Mouse (Mus musculus) intestine, embryonic 14.5 days (tissue): ENCODE data around the gene Ndufv1. TPM values are rescaled to one million over a fixed set of nuclear protein-coding genes. Genes with fewer than 3 reads are reported as not detected.
A peak's percentile ranks its signal among the peaks of the same experiment; 100 is the strongest.

Experiments used
- ATAC-seq: fragments of 200-750 bp; cut with Nextera tagmentation; replicated peaks from 2 replicates; pipeline ENCODE4 v1.8.0; 2017; ENCODE audit warnings: low read depth, moderate number of reproducible peaks, moderate TSS enrichment, moderate library complexity; ENCODE audit not compliant: low FRiP score, low TSS enrichment
- DNase-seq: peaks from one replicate; pipeline ENCODE4 v3.0.0-alpha.2; 2018; ENCODE audit warnings: low spot score
- H3K27ac ChIP-seq: fragments of 300-500 bp; sonication (generic); 2 replicates; pipeline ENCODE4 v1.5.1; 2014; ENCODE audit warnings: low read depth, mild to moderate bottlenecking, control low read depth
- H3K27me3 ChIP-seq: fragments of 300-500 bp; sonication (generic); replicated peaks from 2 replicates; pipeline ENCODE4 v1.6.1; 2014; ENCODE audit warnings: low read length, control low read depth; ENCODE audit not compliant: control insufficient read depth, insufficient read depth
- H3K36me3 ChIP-seq: fragments of 300-500 bp; sonication (generic); 2 replicates; pipeline ENCODE4 v1.6.1; 2014; ENCODE audit warnings: low read length, control low read depth; ENCODE audit not compliant: control insufficient read depth, insufficient read depth
- H3K4me1 ChIP-seq: fragments of 300-500 bp; sonication (generic); replicated peaks from 2 replicates; pipeline ENCODE4 v1.6.1; 2014; ENCODE audit warnings: low read length, control low read depth, mixed read lengths; ENCODE audit not compliant: control insufficient read depth, insufficient read depth
- H3K4me2 ChIP-seq: fragments of 300-500 bp; sonication (generic); 2 replicates; pipeline ENCODE4 v1.6.1; 2014; ENCODE audit warnings: low read length
- H3K4me3 ChIP-seq: fragments of 300-500 bp; sonication (generic); 2 replicates; pipeline ENCODE4 v1.5.1; 2014; ENCODE audit warnings: low read depth, low read length, control low read depth, mixed read lengths
- H3K9ac ChIP-seq: fragments of 300-500 bp; sonication (generic); 2 replicates; pipeline ENCODE4 v1.6.1; 2014; ENCODE audit warnings: mild to moderate bottlenecking, low read length
- H3K9me3 ChIP-seq: fragments of 300-500 bp; sonication (generic); 2 replicates; pipeline ENCODE4 v1.6.1; 2016; ENCODE audit warnings: low read length, control low read depth; ENCODE audit not compliant: control insufficient read depth
- WGBS: fragments of 180-500 bp; shearing (Covaris S2); extraction: QIAGEN DNeasy Blood & Tissue Kit; methylation state at CpG from one replicate; pipeline ENCODE4 v1.1.7; 2014; 5-methylcytosine and 5-hydroxymethylcytosine counted together
- polyA plus RNA-seq: library from polyadenylated mRNA; unstranded; fragments of >200 nt; fragmentation: Nextera tagmentation; extraction: Ambion mirVana; gene quantifications from 2 replicates; pipeline ENCODE4 v1.2.1, GENCODE M21; 2014

Gene Ndufv1
- polyA plus RNA-seq, 1 experiment from 2014 or later, result 247 TPM

DNA sequence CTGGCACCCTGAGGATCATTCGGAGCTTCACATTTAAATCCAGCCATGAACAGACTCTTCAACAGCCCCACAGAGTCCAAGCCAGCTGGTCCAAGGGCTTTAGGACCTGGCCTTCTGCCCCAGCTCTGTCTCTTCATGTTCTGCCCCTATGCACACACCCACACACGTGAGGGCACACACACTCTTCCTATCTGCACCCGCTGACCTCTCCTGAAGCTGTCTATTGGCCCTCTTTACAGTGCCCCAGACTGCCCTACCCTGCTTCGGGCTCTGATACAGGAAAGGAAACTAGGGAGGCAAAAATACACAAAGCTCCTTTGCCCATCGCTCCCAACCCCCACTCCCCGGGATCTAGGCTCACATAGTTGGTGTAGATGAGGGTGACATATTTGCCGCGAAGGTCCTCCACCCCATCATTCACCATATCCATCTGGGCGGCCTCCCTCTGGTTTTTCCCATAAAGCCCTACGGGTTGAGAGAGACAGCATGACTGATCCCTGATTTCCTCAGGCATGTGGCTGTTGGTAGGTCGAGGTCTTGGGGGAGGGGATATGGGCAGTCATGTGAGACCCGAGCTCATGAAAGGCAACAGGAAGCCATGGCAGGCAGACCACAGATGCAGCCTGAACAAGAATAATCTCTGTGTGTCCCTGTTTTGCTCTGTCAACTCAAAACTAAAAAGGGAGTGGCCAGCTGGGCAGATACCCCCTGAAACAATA is 23.9 kb upstream of the Ndufv1 start:
- Histone ChIP-seq H3K4me1 (peaks cover 12% of the 10 kb centered on the region; the same call in 1 of the 2 replicates), H3K4me3 (no peak overlapping the region), H3K27me3 (no peaks in the 10 kb centered on the region), H3K36me3 (peaks cover 5% of the 10 kb centered on the region; the same call in 1 of the 2 replicates), H3K9me3 (no peaks in the 10 kb centered on the region), H3K27ac (no peak overlapping the region), H3K9ac (no peak overlapping the region), H3K4me2 (peak overlapping the region; percentile 41)
- WGBS, result 64% methylated on average over 12 of the region's 12 CpGs
- ATAC-seq (no peak), DNase-seq (no peak)

DNA sequence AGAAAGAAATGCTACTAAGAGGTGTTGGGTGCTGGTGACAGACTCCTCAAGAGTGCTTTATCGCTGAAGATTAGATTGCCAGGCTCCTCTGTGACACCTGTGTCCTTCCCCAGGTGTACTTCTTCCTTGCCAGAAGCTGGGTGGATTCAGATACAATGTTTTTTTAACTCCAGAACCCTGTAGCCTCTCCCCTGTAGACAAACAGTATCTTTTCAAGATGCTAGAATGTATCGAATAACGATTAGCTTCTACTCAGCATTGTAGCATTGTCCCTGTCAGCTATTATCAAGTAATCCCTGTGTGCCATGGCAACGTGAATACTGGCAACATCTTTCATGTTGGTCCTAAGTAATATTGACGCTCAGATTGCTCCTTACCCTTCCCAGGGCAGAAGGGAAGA is 21.1 kb upstream of the Ndufv1 start:
- H3K27ac ChIP-seq, result peak overlapping the region; percentile 25; the same call in 1 of the 2 replicates
- H3K27me3 ChIP-seq, result no peaks in the 10 kb centered on the region
- no peaks in the 10 kb centered on the region for H3K9me3 ChIP-seq
- no peak for DNase-seq
- no peak overlapping the region for H3K4me2 ChIP-seq
- peaks cover 12% of the 10 kb centered on the region; the same call in 1 of the 2 replicates for H3K4me1 ChIP-seq
- H3K4me3 ChIP-seq, result no peak overlapping the region
- peaks cover 5% of the 10 kb centered on the region; the same call in 1 of the 2 replicates for H3K36me3 ChIP-seq
- WGBS, result 61% methylated on average over 5 of the region's 5 CpGs
- no peak overlapping the region for H3K9ac ChIP-seq
- no peak for ATAC-seq

DNA sequence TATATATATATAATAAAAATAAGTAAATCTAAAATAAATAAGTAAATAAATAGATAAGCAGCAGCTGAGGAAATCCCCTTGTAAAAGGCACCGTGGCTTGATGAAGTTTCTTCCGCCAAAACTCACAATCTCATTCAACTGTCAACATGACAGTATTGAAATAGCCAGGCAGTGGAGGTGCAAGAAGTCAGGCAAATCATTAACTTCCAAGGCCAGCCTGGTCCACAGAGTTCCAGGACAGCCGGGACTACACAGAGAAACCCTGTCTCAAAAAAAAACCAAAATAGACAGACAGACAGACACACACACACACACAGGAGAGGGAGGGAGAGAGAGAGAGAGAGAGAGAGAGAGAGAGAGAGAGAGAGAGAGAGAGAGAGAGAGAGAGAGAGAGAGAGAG is 20.7 kb upstream of the Ndufv1 start:
- Histone ChIP-seq H3K27ac (0 out of 2 replicates have a peak overlapping the region, but pooled peaks have one; percentile 25), H3K4me1 (peaks cover 10% of the 10 kb centered on the region; the same call in 1 of the 2 replicates), H3K36me3 (peaks cover 5% of the 10 kb centered on the region; the same call in 1 of the 2 replicates), H3K9me3 (no peaks in the 10 kb centered on the region), H3K4me2 (no peak overlapping the region), H3K9ac (no peak overlapping the region), H3K4me3 (no peak overlapping the region), H3K27me3 (no peaks in the 10 kb centered on the region)
- 74% methylated on average over 3 of the region's 3 CpGs for whole genome bisulfite sequencing
- DNase-seq (no peak), ATAC-seq (no peak)

DNA sequence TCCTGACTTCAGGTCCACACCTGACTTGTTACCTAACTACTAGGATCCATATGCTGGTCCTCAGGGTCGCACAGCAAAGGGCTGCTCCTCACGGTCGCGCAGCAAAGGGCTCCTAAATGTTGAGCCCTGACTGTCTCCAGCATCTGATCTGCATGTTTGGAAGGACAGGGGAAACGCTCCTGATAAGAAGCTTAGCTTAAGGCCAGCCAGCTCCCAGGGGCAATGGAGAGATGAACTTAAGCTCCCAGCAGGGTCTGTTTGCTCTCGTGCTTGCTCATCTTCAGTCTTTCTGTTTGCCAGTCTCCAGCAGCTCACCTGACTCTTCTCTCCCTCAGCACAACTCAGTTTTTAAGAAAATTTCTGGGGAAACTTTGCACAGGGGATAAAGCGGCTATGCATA is 20.1 kb upstream of the Ndufv1 start:
- H3K9ac ChIP-seq, result no peak overlapping the region
- H3K9me3 ChIP-seq, result no peaks in the 10 kb centered on the region
- no peak for ATAC-seq
- H3K36me3 ChIP-seq, result peaks cover 5% of the 10 kb centered on the region; the same call in 1 of the 2 replicates
- no peak overlapping the region; the same call in 1 of the 2 replicates for H3K27ac ChIP-seq
- 64% methylated on average over 7 of the region's 7 CpGs for WGBS
- peaks cover 8% of the 10 kb centered on the region; the same call in 1 of the 2 replicates for H3K4me1 ChIP-seq
- no peaks in the 10 kb centered on the region for H3K27me3 ChIP-seq
- H3K4me3 ChIP-seq, result no peak overlapping the region
- H3K4me2 ChIP-seq, result no peak overlapping the region
- no peak for DNase-seq

DNA sequence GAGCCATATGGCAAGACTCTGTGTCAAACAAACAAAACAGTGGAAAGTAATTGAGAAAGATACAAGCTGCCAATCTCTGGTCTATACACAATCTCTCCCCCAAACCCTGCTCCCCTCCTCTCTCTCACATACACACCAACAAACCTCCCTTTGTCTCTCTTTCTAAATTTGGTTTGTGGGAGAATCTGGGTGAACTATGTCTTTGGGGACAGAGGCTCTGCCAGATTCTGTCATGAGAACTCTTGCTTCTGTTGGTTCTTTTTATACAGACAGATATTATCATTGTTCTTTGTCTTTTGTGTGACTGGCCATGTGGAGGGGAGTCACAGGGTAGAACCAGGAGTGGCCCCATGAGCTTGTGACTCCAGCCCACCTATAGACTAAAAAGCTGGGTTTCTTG is 15.0 kb upstream of the Ndufv1 start:
- no peak overlapping the region for H3K27ac ChIP-seq
- H3K9ac ChIP-seq, result no peak overlapping the region
- ATAC-seq (no peak), DNase-seq (no peak)
- H3K27me3 ChIP-seq, result no peaks in the 10 kb centered on the region
- no peaks in the 10 kb centered on the region for H3K4me1 ChIP-seq
- no peaks in the 10 kb centered on the region for H3K9me3 ChIP-seq
- no peak overlapping the region for H3K4me2 ChIP-seq
- no peaks in the 10 kb centered on the region for H3K36me3 ChIP-seq
- H3K4me3 ChIP-seq, result no peak overlapping the region

DNA sequence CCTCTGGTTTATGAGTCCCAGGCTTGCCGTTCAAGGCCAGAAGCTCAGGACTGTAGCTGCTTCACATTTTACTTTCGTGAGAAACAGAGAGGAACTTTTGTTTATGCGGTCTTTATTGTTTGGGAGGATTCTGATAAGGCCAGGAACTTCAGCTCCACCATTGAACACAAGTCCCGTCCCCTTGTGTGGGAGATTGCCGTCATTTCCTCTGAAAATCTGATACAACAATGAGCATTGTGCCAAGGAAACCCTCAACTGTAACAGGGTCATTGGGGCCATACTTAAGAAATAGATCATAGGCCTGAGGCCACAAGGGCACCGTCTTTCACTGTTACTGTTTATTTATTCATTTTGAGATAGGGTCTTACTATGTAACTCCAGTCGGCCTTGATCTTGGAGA is 10.6 kb upstream of the Ndufv1 start:
- H3K4me2 ChIP-seq, result no peak overlapping the region
- no peak overlapping the region for H3K4me3 ChIP-seq
- no peaks in the 10 kb centered on the region for H3K36me3 ChIP-seq
- no peaks in the 10 kb centered on the region for H3K9me3 ChIP-seq
- no peak overlapping the region for H3K27ac ChIP-seq
- H3K4me1 ChIP-seq, result peaks cover 4% of the 10 kb centered on the region; the same call in 1 of the 2 replicates
- DNase-seq (no peak), ATAC-seq (no peak)
- 69% methylated on average over 7 of the region's 7 CpGs for WGBS
- no peak overlapping the region for H3K9ac ChIP-seq
- no peaks in the 10 kb centered on the region for H3K27me3 ChIP-seq

DNA sequence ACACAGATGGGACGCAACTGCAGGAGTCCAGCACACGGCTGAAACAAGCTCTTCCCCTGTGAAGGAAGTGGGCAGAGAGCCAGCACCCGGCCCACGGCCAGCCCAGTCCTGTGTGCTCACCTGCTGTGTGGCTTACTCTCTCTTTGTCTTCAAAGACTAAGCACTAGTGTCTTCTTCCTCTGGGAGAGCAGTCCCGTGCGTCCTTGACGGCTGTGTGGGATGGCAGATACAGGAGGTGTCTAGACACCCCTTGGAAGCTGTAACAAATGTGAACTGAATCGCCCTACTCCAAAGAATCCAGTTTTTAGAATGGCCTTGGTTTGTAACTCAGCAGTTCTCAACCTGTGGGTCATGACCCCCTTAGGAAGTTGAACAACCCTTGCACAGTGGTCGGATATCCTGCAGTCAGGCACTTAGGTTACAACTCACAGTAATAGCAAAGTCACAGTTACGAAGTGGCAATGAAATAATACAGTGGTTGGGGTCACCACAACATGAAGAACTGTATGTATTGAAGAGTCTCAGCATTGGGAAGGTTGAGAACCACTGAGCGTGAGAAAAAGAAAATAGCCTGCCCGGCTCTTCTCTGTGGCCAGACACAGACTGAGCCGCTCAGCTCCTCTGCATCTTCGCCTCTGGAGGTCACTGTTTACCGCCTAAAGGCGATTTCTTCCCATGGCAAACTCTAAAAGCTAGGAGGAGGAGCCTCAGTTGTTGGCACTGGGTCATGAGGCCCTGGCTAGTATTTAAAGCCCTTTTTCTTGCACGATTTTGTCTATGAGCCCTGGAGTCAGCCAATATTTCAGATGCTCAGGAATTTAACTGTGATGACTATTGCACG is 6.4 kb upstream of the Ndufv1 start:
- no peaks in the 10 kb centered on the region for H3K27me3 ChIP-seq
- no peaks in the 10 kb centered on the region for H3K9me3 ChIP-seq
- H3K36me3 ChIP-seq, result no peaks in the 10 kb centered on the region
- H3K4me3 ChIP-seq, result no peak overlapping the region
- no peak overlapping the region for H3K27ac ChIP-seq
- ATAC-seq (peak; percentile 77), DNase-seq (peak; percentile 74)
- H3K9ac ChIP-seq, result no peak overlapping the region
- H3K4me1 ChIP-seq, result peaks cover 4% of the 10 kb centered on the region; the same call in 1 of the 2 replicates
- no peak overlapping the region for H3K4me2 ChIP-seq
- 31% methylated on average over 18 of the region's 18 CpGs for WGBS

DNA sequence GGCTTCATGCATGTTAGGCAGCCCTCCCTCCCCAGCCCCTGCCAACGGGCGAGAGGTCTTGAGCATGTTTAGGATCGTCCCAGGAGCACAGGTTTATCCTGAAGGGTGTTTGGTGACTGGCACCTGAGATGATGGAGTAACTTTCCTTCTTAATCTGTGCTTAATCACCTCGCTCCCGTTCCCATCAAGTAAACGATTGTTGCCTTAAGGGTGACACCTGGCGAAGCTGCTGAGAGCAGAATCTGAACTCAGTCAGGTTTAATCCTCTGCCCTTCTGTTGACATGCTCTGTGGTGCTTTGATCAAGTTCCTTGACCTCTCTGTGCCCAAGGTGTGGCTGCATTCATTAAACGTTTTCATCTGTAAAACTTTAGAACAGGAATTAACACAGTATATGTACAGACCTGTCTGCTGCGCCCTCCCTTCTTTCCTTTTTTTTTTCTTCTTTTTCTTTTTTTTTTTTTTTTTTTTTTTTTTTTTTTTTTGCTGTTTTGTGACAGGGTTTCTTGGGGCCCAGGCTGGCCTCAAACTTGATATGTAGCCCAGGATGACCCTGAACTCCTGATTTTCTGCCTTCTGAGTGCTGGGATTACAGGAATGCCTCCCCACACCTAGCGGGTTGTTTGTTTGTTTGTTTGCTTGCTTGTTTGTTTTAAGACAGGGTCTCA is 5.4 kb upstream of the Ndufv1 start:
- H3K36me3 ChIP-seq, result no peaks in the 10 kb centered on the region
- no peak overlapping the region for H3K27ac ChIP-seq
- H3K27me3 ChIP-seq, result no peaks in the 10 kb centered on the region
- 67% methylated on average over 10 of the region's 10 CpGs for WGBS
- DNase-seq (no peak), ATAC-seq (no peak)
- H3K9ac ChIP-seq, result no peak overlapping the region
- H3K9me3 ChIP-seq, result no peaks in the 10 kb centered on the region
- no peak overlapping the region for H3K4me2 ChIP-seq
- H3K4me3 ChIP-seq, result no peak overlapping the region
- H3K4me1 ChIP-seq, result peaks cover 4% of the 10 kb centered on the region; the same call in 1 of the 2 replicates
